Mouse (Mus musculus) small intestine, adult 2 months (tissue): Measurements from ENCODE around the gene Tomm70a.

Experiments used
- CTCF ChIP-seq: fragments of 200-500 bp; IDR thresholded peaks from 2 replicates; pipeline ENCODE4 v1.5.1; 2012; ENCODE audit warnings: low read depth, mild to moderate bottlenecking, control low read depth, inconsistent platforms, low read length, moderate library complexity, mixed read lengths; ENCODE audit not compliant: insufficient replicate concordance, insufficient read length; ENCODE audit errors: extremely low read depth
- POLR2A ChIP-seq: fragments of 200-500 bp; IDR thresholded peaks from 2 replicates; pipeline ENCODE4 v1.6.1; 2012; ENCODE audit warnings: low read depth, mild to moderate bottlenecking, control low read depth, inconsistent platforms, low read length, moderate library complexity

DNA sequence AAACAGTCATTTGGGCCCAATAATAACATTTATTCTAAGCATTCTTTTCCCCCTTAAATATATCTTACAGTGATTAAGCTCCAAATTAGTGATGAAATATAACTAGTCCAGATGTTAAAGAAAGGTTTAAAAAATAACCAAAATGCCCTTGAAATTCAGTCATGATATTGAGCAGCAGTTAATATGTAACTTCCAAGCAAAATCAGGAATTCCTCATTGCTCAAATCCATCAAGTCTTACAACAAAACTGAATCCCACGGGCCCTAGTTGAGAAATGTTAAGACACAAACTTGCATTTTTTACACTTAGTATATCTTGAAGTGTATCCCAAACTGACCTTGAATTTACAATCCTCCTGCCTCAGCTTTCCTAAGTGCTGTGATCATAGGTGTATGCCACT lies 42.2 kb downstream of the Tomm70a start:
- TF ChIP-seq POLR2A = no peak
- no peak for TF ChIP-seq CTCF
